Mouse (Mus musculus): Measurements from ENCODE around the gene Gm30191.
"Not testable (repeated sequence)": the region's sequence is repeated elsewhere in the genome, so short reads cannot be mapped to it uniquely, and the experiment has no call there.

- not testable (repeated sequence) for TF ChIP-seq CTCF, EP300 (IDR thresholded peaks at IDR 0.05; ENCODE audit: low read depth)
Measured at GRCm38 (mm10) chr4:134296096-134296495, 49.4 kb downstream of the Gm30191 start.

Measured in liver, embryonic 14.5 days (tissue).